Mouse (Mus musculus): ENCODE data around the gene Itpkb. TPM values are rescaled to one million over a fixed set of nuclear protein-coding genes. Genes with fewer than 3 reads are reported as not detected.

Gene Itpkb
- 2.6 and 3.4 TPM in 2 replicates for polyA plus RNA-seq (2015; fragmentation: Nextera tagmentation; extraction: Ambion mirVana)

DNA sequence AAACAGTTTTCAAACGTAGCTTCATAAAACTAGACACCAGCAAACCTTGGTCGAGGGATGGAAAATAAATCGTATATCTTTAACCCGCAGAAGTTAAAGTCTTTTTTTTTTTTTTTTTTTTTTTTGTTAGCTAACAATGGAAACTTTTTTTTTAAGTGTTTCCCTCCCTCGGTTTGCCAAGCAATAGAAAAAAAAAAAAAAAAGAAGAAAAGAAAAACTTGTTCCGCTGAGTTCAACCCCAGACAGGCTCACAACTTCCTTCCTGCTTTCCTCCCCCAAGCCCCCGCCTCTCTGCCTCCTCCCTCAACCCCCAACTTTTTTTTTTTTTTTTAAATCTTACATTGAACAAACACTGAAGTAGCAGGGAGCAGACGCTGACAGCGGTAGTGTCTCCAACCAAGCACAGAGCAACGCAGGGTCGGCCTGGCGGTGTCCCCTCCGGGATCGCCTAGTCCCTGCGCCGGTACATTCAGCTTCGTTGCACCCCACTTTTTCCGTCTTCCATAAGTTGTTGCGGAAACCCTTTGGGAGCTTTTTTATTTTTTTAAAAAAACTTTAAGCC is at the start of gene Itpkb:
Gene Itpkb, plus strand, starts transcription at position 341 of the 562 bp plus-strand sequence.
- Histone ChIP-seq H3K4me2 (peak within 1 kb of the TSS; percentile 99), H3K4me1 (replicated peaks) (peaks cover 47% of the 10 kb centered on the region), H3K27ac (peak within 1 kb of the TSS; percentile 75), H3K9ac (peak within 1 kb of the TSS; percentile 82), H3K9me3 (no peaks in the 10 kb centered on the region), H3K27me3 (peaks cover 63% of the 10 kb centered on the region), H3K4me3 (peak within 1 kb of the TSS; percentile 58), H3K36me3 (no peaks in the 10 kb centered on the region)
- ATAC-seq (ENCODE audit: low FRiP score): no peak
- 1% methylated on average over 19 of the region's 19 CpGs for WGBS

GRCm38 (mm10) chr1:180282581-180282980 is 47.7 kb upstream of the Itpkb start:
- Histone ChIP-seq H3K4me3 (no peak overlapping the region), H3K36me3 (no peaks in the 10 kb centered on the region), H3K27ac (no peak overlapping the region), H3K4me2 (no peak overlapping the region), H3K9me3 (no peaks in the 10 kb centered on the region), H3K4me1 (replicated peaks) (peaks cover 24% of the 10 kb centered on the region), H3K27me3 (peaks cover 5% of the 10 kb centered on the region; the same call in 1 of the 2 replicates), H3K9ac (no peak overlapping the region)
- 45% methylated on average over 6 of the region's 6 CpGs for WGBS
- no peak for ATAC-seq (ENCODE audit: low FRiP score)

DNA sequence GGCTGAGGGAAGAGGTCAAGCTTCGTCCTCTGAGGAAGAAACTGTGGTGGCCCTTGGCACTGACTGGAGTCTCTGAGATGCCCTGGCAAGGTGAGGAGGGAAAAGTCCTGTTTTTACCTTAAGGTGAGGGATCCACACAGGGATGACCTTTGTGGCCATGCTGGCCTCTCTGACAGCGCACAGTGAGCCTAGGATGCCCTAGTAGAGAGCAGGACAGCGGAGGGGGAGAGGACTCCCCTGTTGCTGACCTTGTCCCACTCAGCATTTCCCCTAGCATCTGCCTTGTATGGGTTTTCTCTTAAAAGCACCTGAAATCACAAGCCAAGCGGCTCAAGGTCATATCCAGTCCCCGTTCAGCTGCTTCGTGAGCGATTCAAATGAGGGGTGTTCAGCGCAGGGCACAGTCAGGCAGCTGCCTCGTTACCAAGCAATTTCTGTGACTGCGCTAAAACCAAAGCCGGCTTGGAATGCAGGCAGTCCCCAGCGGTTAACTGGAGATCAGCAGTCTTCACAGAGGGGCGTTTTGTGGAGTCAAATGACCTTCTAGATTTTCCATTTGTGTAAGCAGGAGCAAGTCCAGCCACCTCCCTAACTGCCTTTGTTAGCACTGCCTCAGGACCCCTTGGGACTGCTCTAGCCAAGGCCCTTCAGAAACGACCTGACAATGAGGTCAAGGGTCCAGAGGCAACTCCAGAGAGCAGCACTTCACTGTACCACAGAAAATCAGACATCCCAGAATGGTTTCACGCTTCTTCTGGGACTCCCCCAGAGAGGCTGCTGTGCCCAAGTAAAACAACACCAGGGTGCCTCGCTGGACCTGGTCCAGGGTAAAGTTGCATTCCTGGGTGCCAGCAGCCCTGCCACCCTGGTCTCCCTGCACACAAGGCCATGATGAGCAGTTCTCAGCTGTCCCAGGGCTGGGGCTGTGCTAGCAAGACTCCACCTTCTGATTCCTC is 46.2 kb upstream of the Itpkb start:
- H3K27me3 ChIP-seq: peaks cover 5% of the 10 kb centered on the region; the same call in 1 of the 2 replicates
- H3K36me3 ChIP-seq: no peaks in the 10 kb centered on the region
- peak; percentile 34; the same call in 1 of the 2 replicates for ATAC-seq (ENCODE audit: low FRiP score)
- H3K9ac ChIP-seq: peak overlapping the region; percentile 53; the same call in 1 of the 2 replicates
- H3K4me1 ChIP-seq (replicated peaks): peaks cover 24% of the 10 kb centered on the region
- peak overlapping the region; percentile 26 for H3K4me2 ChIP-seq
- no peak overlapping the region for H3K4me3 ChIP-seq
- WGBS: 22% methylated on average over 16 of the region's 16 CpGs
- peak overlapping the region; percentile 56; the same call in 1 of the 2 replicates for H3K27ac ChIP-seq
- H3K9me3 ChIP-seq: no peaks in the 10 kb centered on the region

GRCm38 (mm10) chr1:180286081-180286831 is 44.0 kb upstream of the Itpkb start:
- H3K4me3 ChIP-seq: no peak overlapping the region
- 64% methylated on average over 15 of the region's 15 CpGs for WGBS
- no peak overlapping the region for H3K4me2 ChIP-seq
- no peak overlapping the region for H3K27ac ChIP-seq
- H3K36me3 ChIP-seq: no peaks in the 10 kb centered on the region
- peaks cover 18% of the 10 kb centered on the region for H3K4me1 ChIP-seq (replicated peaks)
- H3K9me3 ChIP-seq: no peaks in the 10 kb centered on the region
- no peak for ATAC-seq (ENCODE audit: low FRiP score)
- H3K27me3 ChIP-seq: peaks cover 5% of the 10 kb centered on the region; the same call in 1 of the 2 replicates
- H3K9ac ChIP-seq: no peak overlapping the region

GRCm38 (mm10) chr1:180288227-180288626 is 42.1 kb upstream of the Itpkb start:
- H3K4me1 ChIP-seq (replicated peaks): peaks cover 15% of the 10 kb centered on the region
- WGBS: 84% methylated on average over 7 of the region's 7 CpGs
- peaks cover 5% of the 10 kb centered on the region; the same call in 1 of the 2 replicates for H3K27me3 ChIP-seq
- no peaks in the 10 kb centered on the region for H3K36me3 ChIP-seq
- no peaks in the 10 kb centered on the region for H3K9me3 ChIP-seq
- H3K27ac ChIP-seq: no peak overlapping the region
- H3K9ac ChIP-seq: no peak overlapping the region
- no peak overlapping the region for H3K4me2 ChIP-seq
- ATAC-seq (ENCODE audit: low FRiP score): no peak
- H3K4me3 ChIP-seq: no peak overlapping the region

DNA sequence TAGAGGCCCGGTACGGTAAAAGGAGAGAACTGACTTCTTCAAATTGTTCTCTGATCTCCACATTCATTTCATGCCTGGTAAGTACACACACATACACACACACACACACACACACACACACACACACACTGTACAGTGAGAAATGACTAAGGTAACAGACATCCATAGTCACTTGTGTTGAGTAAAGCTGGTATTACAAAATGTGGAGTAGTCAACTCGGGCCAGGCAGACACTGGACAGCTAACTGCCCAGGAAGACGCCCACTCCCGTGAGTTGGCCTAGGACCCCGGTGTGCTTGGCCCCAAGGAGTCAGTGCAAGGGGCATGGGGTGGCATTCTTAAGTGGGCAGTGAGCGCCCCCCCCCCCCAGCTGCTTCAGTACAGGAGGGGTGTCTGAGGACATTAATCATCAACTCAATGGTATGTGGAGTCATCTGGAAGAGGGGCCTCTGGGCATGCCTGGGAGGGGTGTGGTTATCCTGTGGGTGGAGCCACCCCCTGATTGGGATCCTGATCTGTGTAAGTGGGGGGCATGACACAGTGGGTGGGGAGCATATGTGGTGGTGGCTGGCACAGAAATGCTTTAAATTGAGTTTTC is 41.3 kb upstream of the Itpkb start:
- Histone ChIP-seq H3K27me3 (peaks cover 5% of the 10 kb centered on the region; the same call in 1 of the 2 replicates), H3K4me3 (no peak overlapping the region), H3K9me3 (no peaks in the 10 kb centered on the region), H3K9ac (no peak overlapping the region), H3K4me1 (replicated peaks) (peaks cover 9% of the 10 kb centered on the region), H3K4me2 (no peak overlapping the region), H3K27ac (no peak overlapping the region), H3K36me3 (no peaks in the 10 kb centered on the region)
- no peak for ATAC-seq (ENCODE audit: low FRiP score)
- 85% methylated on average over 7 of the region's 7 CpGs for WGBS

DNA sequence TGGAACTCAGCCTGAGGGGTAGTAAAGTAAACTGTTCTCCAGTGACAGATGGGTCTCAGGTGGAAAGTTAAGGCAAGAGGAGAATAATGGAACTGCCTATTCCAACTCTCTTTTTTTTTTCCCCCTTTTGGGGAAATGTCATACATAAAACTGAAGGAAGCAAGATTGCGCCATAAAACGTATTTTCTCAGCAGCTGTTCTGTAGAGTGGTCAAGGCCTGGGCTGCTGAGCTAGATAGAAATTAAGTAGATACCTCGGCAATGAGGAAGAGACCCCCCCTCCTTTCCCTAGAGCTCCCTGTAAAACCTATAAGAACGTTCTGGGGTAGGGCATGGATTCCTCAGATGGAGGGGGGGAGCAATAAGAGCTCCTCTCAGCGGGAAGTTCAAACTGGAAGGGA is 40.5 kb upstream of the Itpkb start:
- ATAC-seq (ENCODE audit: low FRiP score): no peak
- WGBS: 80% methylated on average over 5 of the region's 5 CpGs
- H3K27me3 ChIP-seq: 0 out of 2 replicates have a peak, but pooled peaks cover 1% of the 10 kb centered on the region
- H3K27ac ChIP-seq: no peak overlapping the region
- no peaks in the 10 kb centered on the region for H3K9me3 ChIP-seq
- peaks cover 3% of the 10 kb centered on the region; the same call in 1 of the 2 replicates for H3K4me1 ChIP-seq (replicated peaks)
- H3K36me3 ChIP-seq: no peaks in the 10 kb centered on the region
- H3K4me3 ChIP-seq: no peak overlapping the region
- no peak overlapping the region for H3K4me2 ChIP-seq
- H3K9ac ChIP-seq: no peak overlapping the region

GRCm38 (mm10) chr1:180290358-180290757 is 39.9 kb upstream of the Itpkb start:
- H3K36me3 ChIP-seq: no peaks in the 10 kb centered on the region
- no peaks in the 10 kb centered on the region for H3K9me3 ChIP-seq
- no peaks in the 10 kb centered on the region for H3K27me3 ChIP-seq
- no peak overlapping the region for H3K4me2 ChIP-seq
- no peak overlapping the region for H3K27ac ChIP-seq
- H3K4me3 ChIP-seq: no peak overlapping the region
- ATAC-seq (ENCODE audit: low FRiP score): no peak
- H3K9ac ChIP-seq: no peak overlapping the region
- 80% methylated on average over 4 of the region's 4 CpGs for WGBS
- H3K4me1 ChIP-seq (replicated peaks): peaks cover 3% of the 10 kb centered on the region; the same call in 1 of the 2 replicates

GRCm38 (mm10) chr1:180296088-180296487 is 34.2 kb upstream of the Itpkb start:
- H3K27me3 ChIP-seq: no peaks in the 10 kb centered on the region
- no peak overlapping the region for H3K4me3 ChIP-seq
- H3K27ac ChIP-seq: no peak overlapping the region
- no peak overlapping the region for H3K4me2 ChIP-seq
- no peaks in the 10 kb centered on the region for H3K36me3 ChIP-seq
- no peak for ATAC-seq (ENCODE audit: low FRiP score)
- 88% methylated on average over 9 of the region's 9 CpGs for WGBS
- H3K9me3 ChIP-seq: no peaks in the 10 kb centered on the region
- no peak overlapping the region for H3K9ac ChIP-seq
- 0 out of 2 replicates have a peak, but pooled peaks cover 2% of the 10 kb centered on the region for H3K4me1 ChIP-seq (replicated peaks)

DNA sequence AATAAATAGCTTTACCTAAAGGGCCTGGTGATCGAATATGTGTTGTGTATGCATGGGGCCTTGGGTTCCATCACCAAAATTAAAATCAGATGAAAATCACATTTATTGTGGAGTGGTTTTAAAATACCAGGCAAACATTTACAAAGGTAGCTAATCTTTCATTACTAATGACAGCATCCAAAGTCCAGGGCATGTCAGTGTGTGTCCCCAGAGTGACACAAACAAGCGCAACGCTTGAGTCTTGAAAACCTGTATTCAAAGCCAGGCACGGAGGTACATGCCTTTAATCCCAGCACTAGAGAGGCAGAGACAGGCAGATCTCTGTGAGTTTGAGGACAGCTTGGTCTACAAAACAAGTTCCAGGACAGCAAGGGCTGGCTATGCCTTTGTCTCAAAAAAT is 30.6 kb upstream of the Itpkb start:
- no peaks in the 10 kb centered on the region for H3K9me3 ChIP-seq
- 92% methylated on average over 4 of the region's 4 CpGs for WGBS
- no peak overlapping the region for H3K4me2 ChIP-seq
- H3K4me1 ChIP-seq (replicated peaks): peaks cover 8% of the 10 kb centered on the region; the same call in 1 of the 2 replicates
- peaks cover 10% of the 10 kb centered on the region for H3K27me3 ChIP-seq
- no peaks in the 10 kb centered on the region for H3K36me3 ChIP-seq
- H3K9ac ChIP-seq: no peak overlapping the region
- H3K4me3 ChIP-seq: no peak overlapping the region
- ATAC-seq (ENCODE audit: low FRiP score): no peak
- no peak overlapping the region for H3K27ac ChIP-seq

DNA sequence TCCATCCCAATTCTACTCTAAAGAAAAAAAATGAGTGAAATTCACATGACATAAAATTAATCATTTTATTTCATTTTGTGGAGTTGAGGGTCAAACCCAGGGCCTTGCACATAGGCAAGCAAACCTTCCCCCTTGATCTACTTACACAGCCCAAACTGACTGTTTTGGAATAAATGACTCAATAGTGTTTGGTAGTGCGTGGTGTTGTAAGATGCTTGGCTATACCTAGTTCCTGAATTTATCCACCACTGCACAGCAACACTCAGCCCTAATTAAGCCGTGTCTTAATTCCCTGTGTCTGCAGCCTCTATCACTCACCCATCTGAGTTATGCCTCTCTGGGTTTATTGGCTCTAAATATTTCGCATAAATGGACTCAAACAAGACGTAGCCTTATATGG is 30.0 kb upstream of the Itpkb start:
- Histone ChIP-seq H3K27ac (no peak overlapping the region), H3K9me3 (no peaks in the 10 kb centered on the region), H3K4me2 (no peak overlapping the region), H3K36me3 (no peaks in the 10 kb centered on the region), H3K9ac (no peak overlapping the region), H3K27me3 (peaks cover 10% of the 10 kb centered on the region), H3K4me3 (no peak overlapping the region), H3K4me1 (replicated peaks) (peaks cover 8% of the 10 kb centered on the region; the same call in 1 of the 2 replicates)
- no peak for ATAC-seq (ENCODE audit: low FRiP score)
- WGBS: 95% methylated on average over 4 of the region's 4 CpGs
